Comparison of ENCODE assay signal across 26 mouse cellular contexts in genomic region chr16:51080146-51080545, GRCm38 (mm10).
"Had no signal": no experiment of that assay in that cellular context is flagged by ENCODE, and none has a peak within 500 bp of the region (broad histone marks: within the 10 kb centered on the region; RNA-seq: fewer than 3 reads in every experiment).

No protein-coding gene starts in this region.

- H3K36me3 ChIP-seq: heart, embryonic 10.5 days; heart, embryonic 12.5 days; hindbrain, embryonic 10.5 days; hindbrain, embryonic 12.5 days; intestine, embryonic 15.5 days; limb, embryonic 10.5 days; limb, embryonic 12.5 days; liver, embryonic 13.5 days; liver, embryonic 15.5 days had no signal

- ATAC-seq: hindbrain, embryonic 16.5 days; inflammation-experienced regulatory T-cells, adult 6 months; intestine, embryonic 15.5 days; intestine, postnatal 0 days had no signal

- H3K4me1 ChIP-seq: heart, embryonic 10.5 days; heart, embryonic 12.5 days; hindbrain, embryonic 10.5 days; hindbrain, embryonic 12.5 days; intestine, embryonic 15.5 days; limb, embryonic 10.5 days; limb, embryonic 12.5 days; liver, embryonic 13.5 days; liver, embryonic 15.5 days had no signal

- H3K27me3 ChIP-seq: heart, embryonic 12.5 days; hindbrain, embryonic 12.5 days; intestine, embryonic 15.5 days; limb, embryonic 12.5 days; liver, embryonic 13.5 days; liver, embryonic 15.5 days had no signal

- H3K4me2 ChIP-seq: heart, embryonic 12.5 days; hindbrain, embryonic 12.5 days; hindbrain, embryonic 14.5 days; intestine, embryonic 15.5 days; limb, embryonic 12.5 days; liver, embryonic 11.5 days; liver, embryonic 13.5 days; liver, embryonic 15.5 days had no signal

- H3K9me3 ChIP-seq: heart, embryonic 10.5 days; heart, embryonic 12.5 days; hindbrain, embryonic 10.5 days; hindbrain, embryonic 12.5 days; intestine, embryonic 15.5 days; limb, embryonic 10.5 days; limb, embryonic 12.5 days; liver, embryonic 13.5 days; liver, embryonic 15.5 days had no signal

- H3K4me3 ChIP-seq: gastrocnemius, adult 2 months; heart, embryonic 10.5 days; heart, embryonic 12.5 days; hindbrain, embryonic 10.5 days; hindbrain, embryonic 12.5 days; intestine, embryonic 15.5 days; layer of hippocampus, adult 2 months; left cerebral cortex, adult 2 months; limb, embryonic 10.5 days; limb, embryonic 12.5 days; liver, embryonic 13.5 days; liver, embryonic 15.5 days had no signal

- DNase-seq: gastrocnemius, adult 2 months; gastrocnemius, postnatal 10 days; gastrocnemius, postnatal 25 days; heart, adult 18-20 months; heart, postnatal 10 days; heart, postnatal 4 days; kidney, adult 2 months; kidney, postnatal 25 days; kidney, postnatal 4 days; liver; liver, embryonic 13.5 days had no signal

- H3K27ac ChIP-seq: gastrocnemius, adult 2 months; heart, embryonic 10.5 days; hindbrain, embryonic 10.5 days; hindbrain, embryonic 12.5 days; hindbrain, embryonic 14.5 days; intestine, embryonic 15.5 days; layer of hippocampus, adult 2 months; left cerebral cortex, adult 2 months; limb, embryonic 10.5 days; limb, embryonic 12.5 days; liver, embryonic 13.5 days; liver, embryonic 15.5 days had no signal

- H3K9ac ChIP-seq: heart, embryonic 12.5 days; hindbrain, embryonic 12.5 days; hindbrain, embryonic 14.5 days; intestine, embryonic 15.5 days; limb, embryonic 12.5 days; liver, embryonic 13.5 days; liver, embryonic 15.5 days had no signal
